Mouse (Mus musculus) liver, embryonic 15.5 days (tissue): Measurements from ENCODE around the gene Cuta. TPM values are rescaled to one million over a fixed set of nuclear protein-coding genes. Genes with fewer than 3 reads are reported as not detected.
"Not testable (repeated sequence)": the region's sequence is repeated elsewhere in the genome, so short reads cannot be mapped to it uniquely, and the experiment has no call there.

Experiments used
- ATAC-seq: fragments of 200-750 bp; cut with Nextera tagmentation; 2 replicates; pipeline ENCODE4 v1.8.0; 2017; ENCODE audit warnings: moderate number of reproducible peaks, mild to moderate bottlenecking, moderate library complexity; ENCODE audit not compliant: insufficient read depth
- H3K27ac ChIP-seq: fragments of 300-500 bp; sonication (generic); replicated peaks from 2 replicates; pipeline ENCODE4 v1.5.1; 2015; ENCODE audit warnings: mild to moderate bottlenecking, inconsistent platforms
- H3K27me3 ChIP-seq: fragments of 300-500 bp; sonication (generic); 2 replicates; pipeline ENCODE4 v1.6.1; 2015; ENCODE audit warnings: mild to moderate bottlenecking, inconsistent platforms
- H3K36me3 ChIP-seq: fragments of 300-500 bp; sonication (generic); replicated peaks from 2 replicates; pipeline ENCODE4 v1.6.1; 2015; ENCODE audit warnings: moderate library complexity, mild to moderate bottlenecking, inconsistent platforms
- H3K4me1 ChIP-seq: fragments of 300-500 bp; sonication (generic); replicated peaks from 2 replicates; pipeline ENCODE4 v1.6.1; 2015; ENCODE audit warnings: inconsistent platforms
- H3K4me2 ChIP-seq: fragments of 300-500 bp; sonication (generic); 2 replicates; pipeline ENCODE4 v1.6.1; 2015; ENCODE audit warnings: moderate library complexity, mild to moderate bottlenecking, inconsistent platforms
- H3K4me3 ChIP-seq: fragments of 300-500 bp; sonication (generic); replicated peaks from 2 replicates; pipeline ENCODE4 v1.5.1; 2015; ENCODE audit warnings: mild to moderate bottlenecking, inconsistent platforms
- H3K9ac ChIP-seq: fragments of 300-500 bp; sonication (generic); 2 replicates; pipeline ENCODE4 v1.6.1; 2015; ENCODE audit warnings: moderate library complexity, mild to moderate bottlenecking, inconsistent platforms
- H3K9me3 ChIP-seq: fragments of 300-500 bp; sonication (generic); replicated peaks from 2 replicates; pipeline ENCODE4 v1.6.1; 2016; ENCODE audit warnings: inconsistent platforms
- WGBS: fragments of 180-500 bp; shearing (Covaris S2); methylation state at CpG from one replicate; pipeline ENCODE4 v1.1.7; 2015; ENCODE audit warnings: mixed read lengths; ENCODE audit not compliant: insufficient replicate concordance; 5-methylcytosine and 5-hydroxymethylcytosine counted together
- polyA plus RNA-seq: library from polyadenylated mRNA; unstranded; fragments of >200 nt; fragmentation: Nextera tagmentation; extraction: Ambion mirVana; gene quantifications from 2 replicates; pipeline ENCODE4 v1.2.1, GENCODE M21; 2015

The Cuta gene
- polyA plus RNA-seq, 1 experiment from 2014 or later = 85.9 TPM

- no peak overlapping the region for H3K27ac ChIP-seq
Measured at GRCm38 (mm10) chr17:26915248-26915647, 24.1 kb downstream of the Cuta start.

DNA sequence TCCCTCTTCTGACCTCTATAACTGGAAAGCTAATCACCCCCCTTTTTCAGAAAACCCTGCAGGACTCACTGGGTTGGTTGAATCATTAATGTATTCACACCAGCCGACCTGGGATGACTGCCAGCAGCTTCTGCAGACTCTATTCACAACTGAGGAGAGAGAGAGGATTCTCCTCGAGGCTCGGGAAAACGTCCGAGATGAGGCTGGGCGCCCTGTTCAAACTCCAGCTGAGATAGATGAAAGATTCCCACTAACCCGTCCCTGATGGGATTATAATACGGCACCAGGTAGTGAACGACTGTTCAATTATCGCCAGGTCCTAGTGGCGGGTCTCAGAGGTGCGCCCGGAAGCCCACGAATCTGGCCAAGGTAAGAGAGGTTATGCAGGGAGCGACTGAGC lies 31.9 kb downstream of the Cuta start:
- WGBS = 78% methylated on average over 15 of the region's 15 CpGs
- not testable (repeated sequence) for H3K27ac ChIP-seq, H3K4me2 ChIP-seq, H3K4me1 ChIP-seq, H3K27me3 ChIP-seq, H3K9me3 ChIP-seq, H3K4me3 ChIP-seq, H3K36me3 ChIP-seq, H3K9ac ChIP-seq, ATAC-seq

More at GRCm38 (mm10) chr17:26915248-26915647, 24.1 kb downstream of the Cuta start:
- 49% methylated on average over 1 of the region's 1 CpGs for WGBS
- Histone ChIP-seq H3K4me3 (no peak overlapping the region), H3K4me2 (no peak overlapping the region), H3K9ac (no peak overlapping the region), H3K36me3 (peaks cover 6% of the 10 kb centered on the region; the same call in 1 of the 2 replicates), H3K4me1 (peaks cover 22% of the 10 kb centered on the region), H3K27me3 (no peaks in the 10 kb centered on the region), H3K9me3 (no peaks in the 10 kb centered on the region)
- ATAC-seq = no peak

DNA sequence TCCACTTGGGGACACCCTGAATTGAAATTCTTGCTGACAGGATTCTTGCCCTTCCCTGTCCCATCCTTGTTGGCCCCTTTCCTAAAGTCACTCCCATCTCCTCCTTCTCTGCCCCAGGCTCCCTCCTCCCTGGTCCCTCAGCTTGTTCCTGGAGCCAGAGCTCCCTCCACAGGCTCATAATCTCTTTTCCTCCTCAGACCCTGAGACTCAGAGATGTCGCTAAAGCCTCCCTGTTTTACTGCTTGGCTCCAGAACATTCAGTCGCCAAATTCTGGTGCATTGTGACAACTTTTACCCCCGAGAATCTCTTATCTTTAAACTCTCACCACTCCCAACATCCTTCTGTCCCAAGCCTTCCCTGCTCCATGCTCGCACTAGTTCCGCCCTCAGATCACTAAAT lies 35.0 kb downstream of the Cuta start:
- no peaks in the 10 kb centered on the region for H3K4me1 ChIP-seq
- H3K9me3 ChIP-seq = peaks cover 3% of the 10 kb centered on the region; the same call in 1 of the 2 replicates
- 41% methylated on average over 5 of the region's 5 CpGs for WGBS
- H3K27ac ChIP-seq = no peak overlapping the region
- 0 out of 2 replicates have a peak, but pooled peaks cover 10% of the 10 kb centered on the region for H3K27me3 ChIP-seq
- no peak overlapping the region for H3K4me3 ChIP-seq
- no peak overlapping the region for H3K9ac ChIP-seq
- no peaks in the 10 kb centered on the region for H3K36me3 ChIP-seq
- no peak for ATAC-seq
- no peak overlapping the region for H3K4me2 ChIP-seq

- ATAC-seq = no peak
- no peak overlapping the region for H3K9ac ChIP-seq
- H3K36me3 ChIP-seq = no peaks in the 10 kb centered on the region
- no peaks in the 10 kb centered on the region for H3K4me1 ChIP-seq
- no peak overlapping the region for H3K4me2 ChIP-seq
- WGBS = 59% methylated on average over 6 of the region's 6 CpGs
- H3K27ac ChIP-seq = no peak overlapping the region
- no peak overlapping the region for H3K4me3 ChIP-seq
- peaks cover 26% of the 10 kb centered on the region; the same call in 1 of the 2 replicates for H3K27me3 ChIP-seq
- no peaks in the 10 kb centered on the region for H3K9me3 ChIP-seq
Measured at GRCm38 (mm10) chr17:26900916-26901315, 38.5 kb downstream of the Cuta start.

- no peak overlapping the region for H3K4me2 ChIP-seq
- no peaks in the 10 kb centered on the region for H3K36me3 ChIP-seq
- peaks cover 28% of the 10 kb centered on the region; the same call in 1 of the 2 replicates for H3K27me3 ChIP-seq
- no peak overlapping the region for H3K4me3 ChIP-seq
- ATAC-seq = no peak
- no peaks in the 10 kb centered on the region for H3K9me3 ChIP-seq
- no peak overlapping the region for H3K27ac ChIP-seq
- WGBS = 12% methylated on average over 10 of the region's 10 CpGs
- no peaks in the 10 kb centered on the region for H3K4me1 ChIP-seq
- no peak overlapping the region for H3K9ac ChIP-seq
Measured at GRCm38 (mm10) chr17:26895578-26895977, 43.8 kb downstream of the Cuta start.

DNA sequence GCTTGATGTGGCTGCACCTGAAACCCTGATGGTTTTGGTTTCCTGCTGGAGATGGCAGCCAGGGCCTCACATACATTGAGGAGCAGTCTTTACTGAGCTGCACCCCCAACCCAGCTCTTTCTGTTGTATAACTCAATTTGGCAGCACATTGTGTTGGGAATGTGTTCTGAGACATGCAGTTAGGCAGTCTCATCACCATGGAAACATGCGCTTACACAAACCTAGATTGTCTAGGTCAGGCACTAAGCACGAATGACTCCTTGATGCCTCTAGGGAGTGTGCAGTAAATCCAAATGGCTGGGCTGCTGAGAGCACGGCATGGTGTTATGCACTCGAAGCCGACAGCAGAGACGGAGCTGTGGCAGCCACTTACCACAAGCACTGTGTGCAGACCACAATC lies 45.0 kb downstream of the Cuta start:
- H3K4me1 ChIP-seq = no peaks in the 10 kb centered on the region
- no peak overlapping the region for H3K4me2 ChIP-seq
- no peak for ATAC-seq
- no peak overlapping the region for H3K27ac ChIP-seq
- H3K9ac ChIP-seq = no peak overlapping the region
- no peaks in the 10 kb centered on the region for H3K9me3 ChIP-seq
- H3K27me3 ChIP-seq = peaks cover 28% of the 10 kb centered on the region; the same call in 1 of the 2 replicates
- H3K36me3 ChIP-seq = no peaks in the 10 kb centered on the region
- H3K4me3 ChIP-seq = no peak overlapping the region
- 74% methylated on average over 6 of the region's 6 CpGs for WGBS

- Histone ChIP-seq H3K9me3 (no peaks in the 10 kb centered on the region), H3K27ac (no peak overlapping the region), H3K36me3 (no peaks in the 10 kb centered on the region), H3K4me2 (no peak overlapping the region), H3K27me3 (peaks cover 28% of the 10 kb centered on the region; the same call in 1 of the 2 replicates), H3K4me3 (no peak overlapping the region), H3K4me1 (no peaks in the 10 kb centered on the region), H3K9ac (no peak overlapping the region)
- 53% methylated on average over 6 of the region's 6 CpGs for WGBS
- no peak for ATAC-seq
Measured at GRCm38 (mm10) chr17:26893492-26893891, 45.9 kb downstream of the Cuta start.

DNA sequence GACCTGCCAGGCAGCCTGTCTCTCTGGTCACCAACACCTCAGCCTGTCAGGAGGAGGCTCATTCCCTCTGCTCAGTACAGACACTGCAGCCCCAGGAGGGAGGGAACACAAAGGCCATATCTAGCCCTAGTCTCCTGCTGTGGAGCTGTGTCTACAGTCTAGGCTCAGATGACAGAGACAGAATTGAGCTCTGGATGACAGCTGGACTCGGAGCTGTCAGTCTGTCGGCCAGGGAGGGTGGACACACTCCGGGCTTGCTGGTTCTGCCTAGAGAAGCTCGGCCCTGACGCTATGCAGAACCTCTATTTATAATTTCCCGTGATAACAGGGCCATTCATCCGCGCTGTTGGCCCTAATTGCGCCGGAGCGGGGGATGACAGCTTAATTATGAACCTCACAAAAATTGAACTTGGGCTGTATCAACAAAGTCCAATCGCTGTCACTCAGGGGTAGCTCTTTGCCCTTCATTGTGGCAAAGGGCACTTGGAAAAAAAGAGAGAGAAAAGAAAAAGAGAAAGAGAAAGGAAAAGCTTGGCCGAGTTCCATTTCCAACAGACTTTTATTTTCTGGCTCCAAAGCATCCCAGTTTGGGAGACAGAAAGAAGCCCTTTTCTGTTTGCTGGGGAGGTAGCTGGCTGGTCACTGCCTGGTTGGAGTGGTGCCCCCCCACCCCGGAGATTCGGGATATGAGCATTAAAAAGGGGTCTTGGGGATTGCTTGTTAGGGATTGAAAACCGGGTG lies 46.6 kb downstream of the Cuta start:
- ATAC-seq = 0 out of 2 replicates have a peak, but pooled peaks have one; percentile 25
- Histone ChIP-seq H3K27ac (no peak overlapping the region), H3K4me3 (no peak overlapping the region), H3K9ac (no peak overlapping the region), H3K4me1 (no peaks in the 10 kb centered on the region), H3K4me2 (no peak overlapping the region), H3K27me3 (peaks cover 27% of the 10 kb centered on the region), H3K36me3 (no peaks in the 10 kb centered on the region), H3K9me3 (no peaks in the 10 kb centered on the region)
- 55% methylated on average over 16 of the region's 16 CpGs for WGBS

GRCm38 (mm10) chr17:26887926-26888325 lies 51.4 kb downstream of the Cuta start:
- WGBS = 39% methylated on average over 3 of the region's 3 CpGs
- H3K27me3 ChIP-seq = peaks cover 8% of the 10 kb centered on the region
- H3K4me3 ChIP-seq = no peak overlapping the region
- H3K9me3 ChIP-seq = no peaks in the 10 kb centered on the region
- H3K36me3 ChIP-seq = no peaks in the 10 kb centered on the region
- H3K9ac ChIP-seq = no peak overlapping the region
- no peak overlapping the region for H3K27ac ChIP-seq
- H3K4me2 ChIP-seq = no peak overlapping the region
- H3K4me1 ChIP-seq = peaks cover 30% of the 10 kb centered on the region
- no peak for ATAC-seq

DNA sequence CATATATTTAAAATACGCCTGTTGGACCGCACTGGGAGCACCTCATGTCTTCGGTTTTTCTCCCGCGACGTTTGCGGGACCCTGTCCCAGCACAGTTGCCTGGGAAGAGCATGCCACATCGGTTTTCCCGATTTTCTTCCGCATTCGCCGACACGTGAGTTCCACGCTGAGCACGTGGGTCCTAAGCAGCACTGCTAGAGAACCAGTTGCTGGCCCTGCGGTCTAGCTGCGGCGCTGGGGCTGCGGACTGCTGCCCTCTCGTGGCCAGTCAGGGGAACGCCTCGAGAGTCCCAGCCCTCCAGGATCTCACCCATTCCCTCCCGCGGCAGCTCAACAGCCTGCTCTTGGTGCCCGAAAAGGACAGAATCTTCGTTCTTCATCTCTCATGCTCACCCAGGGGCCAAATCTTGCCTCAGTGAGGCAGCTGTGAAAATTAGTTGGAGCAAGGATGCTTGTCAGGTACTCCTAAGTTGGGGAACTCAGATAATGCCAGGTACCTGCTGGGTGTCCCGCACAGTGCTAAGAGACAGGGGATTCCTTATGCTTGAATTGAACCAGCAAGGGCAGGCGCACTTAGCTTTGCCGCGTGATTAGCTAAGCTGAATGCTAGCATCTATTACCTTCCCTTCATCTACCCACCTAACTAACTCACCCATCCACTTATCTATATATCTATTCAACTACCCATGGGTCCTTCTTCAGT lies 53.2 kb downstream of the Cuta start:
- Histone ChIP-seq H3K9ac (peak overlapping the region; percentile 38; the same call in 1 of the 2 replicates), H3K27ac (no peak overlapping the region), H3K4me1 (peaks cover 30% of the 10 kb centered on the region), H3K4me2 (peak overlapping the region; percentile 91), H3K36me3 (no peaks in the 10 kb centered on the region), H3K27me3 (peaks cover 5% of the 10 kb centered on the region), H3K9me3 (no peaks in the 10 kb centered on the region), H3K4me3 (peak overlapping the region; percentile 59)
- peak; percentile 70 for ATAC-seq
- 7% methylated on average over 30 of the region's 30 CpGs for WGBS
